7 mouse cellular contexts compared by ENCODE assay signal in genomic region chr8:102780899-102781298, GRCm38 (mm10). TPM values are rescaled to one million over a fixed set of nuclear protein-coding genes. Genes with fewer than 3 reads are reported as not detected.
DNase-seq lines count a peak whose midpoint lies in the region; ATAC-seq and TF ChIP-seq lines count a peak whose summit lies in the region.

No protein-coding gene starts in this region.

- DNase-seq in adrenal gland, adult 18-20 months (ENCODE audit: low spot score in 2 of 2): peak; percentile 59 to 70
- DNase-seq in cerebellum, postnatal 25 days: peak; percentile 75 to 86
- peak; percentile 81 to 89 for DNase-seq in frontal cortex, postnatal 36 days (ENCODE audit: low spot score in 2 of 2)
- peak; percentile 95 for DNase-seq in hindbrain, postnatal 0 days (ENCODE audit: low spot score)
- DNase-seq in left cerebral cortex, adult 8-10 months (ENCODE audit: low spot score in 2 of 2): peak; percentile 49 to 79
- DNase-seq in right cerebral cortex, postnatal 25 days: peak; percentile 72

- no peak for ATAC-seq in hindbrain, postnatal 0 days
- ATAC-seq in megakaryocyte progenitor cell, adult 5-6 weeks (replicated peaks; ENCODE audit: poor library complexity): peak; percentile 85

- no peaks in the 10 kb centered on the region for H3K9me3 ChIP-seq in hindbrain, postnatal 0 days (ENCODE audit: low read length)

- H3K27ac ChIP-seq in hindbrain, postnatal 0 days: peak overlapping the region; percentile 7; the same call in 1 of the 2 replicates

- peak overlapping the region; percentile 35 for H3K4me3 ChIP-seq in hindbrain, postnatal 0 days (ENCODE audit: low read length)

- WGBS in hindbrain, postnatal 0 days: under 1% methylated on average over 12 of the region's 12 CpGs

- H3K9ac ChIP-seq in hindbrain, postnatal 0 days (replicated peaks; ENCODE audit: low read length): peak overlapping the region; percentile 22; the same call in 1 of the 2 replicates

- no peaks in the 10 kb centered on the region for H3K36me3 ChIP-seq in hindbrain, postnatal 0 days (ENCODE audit: insufficient read depth, low read length)

- H3K27me3 ChIP-seq in hindbrain, postnatal 0 days (ENCODE audit: insufficient read depth, low read length): no peaks in the 10 kb centered on the region

- no peaks in the 10 kb centered on the region; the same call in 1 of the 2 replicates for H3K4me1 ChIP-seq in hindbrain, postnatal 0 days (ENCODE audit: insufficient read depth, low read length)

- peak overlapping the region; percentile 57 for H3K4me2 ChIP-seq in hindbrain, postnatal 0 days (ENCODE audit: low read depth, low read length)

- peak; percentile 98 for TF ChIP-seq CTCF in hindbrain, postnatal 0 days (IDR thresholded peaks at IDR 0.05; ENCODE audit: low read depth)

RNA-seq across cellular contexts. Expression of gene Cdh11, which starts 4.5 kb away (rescaled TPM):
- 10 to 100 TPM; 11.4 to 13.3 TPM for total RNA-seq in adrenal gland, adult 18-20 months (2021)
- 54.1 and 55.7 TPM in 2 replicates for total RNA-seq in hindbrain, postnatal 0 days (2014; rRNA removed)
- polyA plus RNA-seq in hindbrain, postnatal 0 days (2015; fragmentation: Nextera tagmentation; extraction: Ambion mirVana): 28.2 and 30.5 TPM in 2 replicates
- total RNA-seq in left cerebral cortex, adult 8-10 months (2022): 10 to 100 TPM; 48.8 to 61.3 (median 58.7) TPM
- 0.12 TPM in 2 replicates for total RNA-seq in megakaryocyte progenitor cell, adult 5-6 weeks (2015)
- not detected in 2 replicates for total RNA-seq in megakaryocyte progenitor cell, adult 5-6 weeks (2017)

Comparison
In these comparisons a context has a peak if more than half of its experiments do, and no peak if none do; other contexts are left out.
1. RNA of gene Cdh11, which starts 4.5 kb away (total RNA-seq): 48.8 to 61.3 TPM in left cerebral cortex, adult 8-10 months, 54.1 to 55.7 TPM in hindbrain, postnatal 0 days and 11.4 to 13.3 TPM in adrenal gland, adult 18-20 months; 0.12 TPM in megakaryocyte progenitor cell, adult 5-6 weeks; every median in the first group is over 10 times any median in the second.
2. Peak in every context shown above with its lines, with median percentiles within 50 percentile points of each other: DNase-seq.